Mouse (Mus musculus): ENCODE data around the gene Gm17416. TPM values are rescaled to one million over a fixed set of nuclear protein-coding genes. Genes with fewer than 3 reads are reported as not detected.

Gene Gm17416
- polyA plus RNA-seq, 1 experiment from 2014 or later: not detected

GRCm38 (mm10) chr2:152607746-152608145, 38.6 kb downstream of the Gm17416 start:
- H3K36me3 ChIP-seq: no peaks in the 10 kb centered on the region
- H3K4me1 ChIP-seq: no peaks in the 10 kb centered on the region
- no peak overlapping the region for H3K27ac ChIP-seq (replicated peaks)
- no peaks in the 10 kb centered on the region for H3K27me3 ChIP-seq
- H3K9ac ChIP-seq: no peak overlapping the region
- H3K9me3 ChIP-seq (replicated peaks): no peaks in the 10 kb centered on the region
- WGBS: 54% methylated on average over 6 of the region's 6 CpGs
- H3K4me3 ChIP-seq (replicated peaks): no peak overlapping the region
- no peak overlapping the region for H3K4me2 ChIP-seq (replicated peaks)
- ATAC-seq (ENCODE audit: insufficient number of reproducible peaks, low FRiP score, low TSS enrichment, low read depth): no peak

- Histone ChIP-seq H3K27ac (replicated peaks) (no peak overlapping the region), H3K9ac (no peak overlapping the region), H3K4me1 (no peaks in the 10 kb centered on the region), H3K36me3 (no peaks in the 10 kb centered on the region), H3K27me3 (no peaks in the 10 kb centered on the region), H3K4me2 (replicated peaks) (no peak overlapping the region), H3K4me3 (replicated peaks) (no peak overlapping the region), H3K9me3 (replicated peaks) (no peaks in the 10 kb centered on the region)
- 86% methylated on average over 1 of the region's 1 CpGs for WGBS
- ATAC-seq (ENCODE audit: insufficient number of reproducible peaks, low FRiP score, low TSS enrichment, low read depth): no peak
These were observed 39.6 kb downstream of the Gm17416 start for GRCm38 (mm10) chr2:152608719-152609118.

- Histone ChIP-seq H3K4me2 (replicated peaks) (no peak overlapping the region), H3K9ac (no peak overlapping the region), H3K9me3 (replicated peaks) (no peaks in the 10 kb centered on the region), H3K27ac (replicated peaks) (no peak overlapping the region), H3K36me3 (no peaks in the 10 kb centered on the region), H3K4me3 (replicated peaks) (no peak overlapping the region), H3K4me1 (no peaks in the 10 kb centered on the region), H3K27me3 (no peaks in the 10 kb centered on the region)
- no peak for ATAC-seq (ENCODE audit: insufficient number of reproducible peaks, low FRiP score, low TSS enrichment, low read depth)
- 36% methylated on average over 7 of the region's 8 CpGs for WGBS
These were observed 43.1 kb downstream of the Gm17416 start for GRCm38 (mm10) chr2:152612193-152612592.

GRCm38 (mm10) chr2:152615563-152615962, 46.4 kb downstream of the Gm17416 start:
- Histone ChIP-seq H3K9me3 (replicated peaks) (no peaks in the 10 kb centered on the region), H3K9ac (no peak overlapping the region), H3K27me3 (no peaks in the 10 kb centered on the region), H3K4me3 (replicated peaks) (no peak overlapping the region), H3K4me1 (0 out of 2 replicates have a peak, but pooled peaks cover under 1% of the 10 kb centered on the region), H3K4me2 (replicated peaks) (no peak overlapping the region), H3K36me3 (no peaks in the 10 kb centered on the region), H3K27ac (replicated peaks) (no peak overlapping the region)
- 9% methylated on average over 7 of the region's 7 CpGs for WGBS
- no peak; the same call in 1 of the 2 replicates for ATAC-seq (ENCODE audit: insufficient number of reproducible peaks, low FRiP score, low TSS enrichment, low read depth)

- no peak overlapping the region for H3K4me3 ChIP-seq (replicated peaks)
- 65% methylated on average over 6 of the region's 6 CpGs for WGBS
- H3K4me1 ChIP-seq: 0 out of 2 replicates have a peak, but pooled peaks cover 6% of the 10 kb centered on the region
- H3K27me3 ChIP-seq: no peaks in the 10 kb centered on the region
- no peak overlapping the region for H3K4me2 ChIP-seq (replicated peaks)
- no peak for ATAC-seq (ENCODE audit: insufficient number of reproducible peaks, low FRiP score, low TSS enrichment, low read depth)
- H3K36me3 ChIP-seq: no peaks in the 10 kb centered on the region
- H3K27ac ChIP-seq (replicated peaks): no peak overlapping the region
- H3K9me3 ChIP-seq (replicated peaks): no peaks in the 10 kb centered on the region
- no peak overlapping the region for H3K9ac ChIP-seq
These were observed 47.3 kb downstream of the Gm17416 start for GRCm38 (mm10) chr2:152616470-152616869.

GRCm38 (mm10) chr2:152617374-152617773, 48.2 kb downstream of the Gm17416 start:
- H3K9ac ChIP-seq: no peak overlapping the region
- H3K27ac ChIP-seq (replicated peaks): no peak overlapping the region
- no peaks in the 10 kb centered on the region for H3K36me3 ChIP-seq
- H3K4me3 ChIP-seq (replicated peaks): no peak overlapping the region
- no peaks in the 10 kb centered on the region for H3K27me3 ChIP-seq
- no peak for ATAC-seq (ENCODE audit: insufficient number of reproducible peaks, low FRiP score, low TSS enrichment, low read depth)
- no peaks in the 10 kb centered on the region for H3K9me3 ChIP-seq (replicated peaks)
- 60% methylated on average over 5 of the region's 5 CpGs for WGBS
- H3K4me1 ChIP-seq: 0 out of 2 replicates have a peak, but pooled peaks cover 6% of the 10 kb centered on the region
- no peak overlapping the region for H3K4me2 ChIP-seq (replicated peaks)

Other genes with a start within 250 kb of the Gm17416 start
- gene Rbck1, start 236.7 kb upstream of the Gm17416 start, polyA plus RNA-seq (2015; fragmentation: Nextera tagmentation; extraction: Ambion mirVana): 91.3 and 94.1 TPM in 2 replicates
- gene Trib3, start 225.3 kb upstream of the Gm17416 start, polyA plus RNA-seq (2015; fragmentation: Nextera tagmentation; extraction: Ambion mirVana): 3.9 and 6.5 TPM in 2 replicates
- 1.0 and 1.3 TPM in 2 replicates for gene Nrsn2, start 192.7 kb upstream of the Gm17416 start, polyA plus RNA-seq (2015; fragmentation: Nextera tagmentation; extraction: Ambion mirVana)
- gene Sox12, start 171.3 kb upstream of the Gm17416 start, polyA plus RNA-seq (2015; fragmentation: Nextera tagmentation; extraction: Ambion mirVana): 7.7 and 7.9 TPM in 2 replicates
- gene Zcchc3, start 154.3 kb upstream of the Gm17416 start, polyA plus RNA-seq (2015; fragmentation: Nextera tagmentation; extraction: Ambion mirVana): 37.5 and 40.1 TPM in 2 replicates
- 9.4 and 15.2 TPM in 2 replicates for gene 6820408C15Rik, start 153.8 kb upstream of the Gm17416 start, polyA plus RNA-seq (2015; fragmentation: Nextera tagmentation; extraction: Ambion mirVana)
- not detected in 2 replicates for gene Defb23, start 104.7 kb upstream of the Gm17416 start, polyA plus RNA-seq (2015; fragmentation: Nextera tagmentation; extraction: Ambion mirVana)
- not detected in 2 replicates for gene Defb20, start 92.3 kb upstream of the Gm17416 start, polyA plus RNA-seq (2015; fragmentation: Nextera tagmentation; extraction: Ambion mirVana)
- gene Defb22, start 79.2 kb upstream of the Gm17416 start, polyA plus RNA-seq (2015; fragmentation: Nextera tagmentation; extraction: Ambion mirVana): not detected in 2 replicates
- gene Defb26, start 57.6 kb upstream of the Gm17416 start, polyA plus RNA-seq (2015; fragmentation: Nextera tagmentation; extraction: Ambion mirVana): not detected in 2 replicates
- not detected in 2 replicates for gene Defb28, start 51.1 kb upstream of the Gm17416 start, polyA plus RNA-seq (2015; fragmentation: Nextera tagmentation; extraction: Ambion mirVana)
- gene Defb29, start 29.2 kb upstream of the Gm17416 start, polyA plus RNA-seq (2015; fragmentation: Nextera tagmentation; extraction: Ambion mirVana): not detected in 2 replicates
- gene Defb21, start 3.4 kb downstream of the Gm17416 start, polyA plus RNA-seq (2015; fragmentation: Nextera tagmentation; extraction: Ambion mirVana): not detected in 2 replicates
- not detected in 2 replicates for gene Defb19, start 11.0 kb downstream of the Gm17416 start, polyA plus RNA-seq (2015; fragmentation: Nextera tagmentation; extraction: Ambion mirVana)
- not detected in 2 replicates for gene Defb45, start 30.1 kb downstream of the Gm17416 start, polyA plus RNA-seq (2015; fragmentation: Nextera tagmentation; extraction: Ambion mirVana)
- not detected in 2 replicates for gene Defb36, start 35.0 kb downstream of the Gm17416 start, polyA plus RNA-seq (2015; fragmentation: Nextera tagmentation; extraction: Ambion mirVana)
- 1.5 and 3.4 TPM in 2 replicates for gene Defb25, start 53.7 kb downstream of the Gm17416 start, polyA plus RNA-seq (2015; fragmentation: Nextera tagmentation; extraction: Ambion mirVana)
- gene Rem1, start 57.6 kb downstream of the Gm17416 start, polyA plus RNA-seq (2015; fragmentation: Nextera tagmentation; extraction: Ambion mirVana): 5.0 and 5.3 TPM in 2 replicates
- gene H13, start 100.1 kb downstream of the Gm17416 start, polyA plus RNA-seq (2015; fragmentation: Nextera tagmentation; extraction: Ambion mirVana): 130 and 137 TPM in 2 replicates
- gene Mcts2, start 117.7 kb downstream of the Gm17416 start, polyA plus RNA-seq (2015; fragmentation: Nextera tagmentation; extraction: Ambion mirVana): 24.7 and 27.3 TPM in 2 replicates
- gene Id1, start 166.9 kb downstream of the Gm17416 start, polyA plus RNA-seq (2015; fragmentation: Nextera tagmentation; extraction: Ambion mirVana): 142 and 160 TPM in 2 replicates
- gene Cox4i2, start 184.8 kb downstream of the Gm17416 start, polyA plus RNA-seq (2015; fragmentation: Nextera tagmentation; extraction: Ambion mirVana): 37.7 and 37.9 TPM in 2 replicates